Mouse (Mus musculus) c-Kit-positive CD71-positive TER-119-negative erythroid progenitor cells, embryonic 14.5 days (primary cell): ENCODE results near the gene Fut4.
A peak's percentile ranks its signal among the peaks of the same experiment; 100 is the strongest.
"Not testable (repeated sequence)": the region's sequence is repeated elsewhere in the genome, so short reads cannot be mapped to it uniquely, and the experiment has no call there.

ENCODE experiments used
- DNase-seq: peaks from one replicate; pipeline ENCODE4 v3.0.0-alpha.2; 2013; ENCODE audit warnings: low read depth

Fut4 gene

GRCm38 (mm10) chr9:14726005-14726404 lies 26.2 kb downstream of the Fut4 start:
- DNase-seq, result no peak

- no peak for DNase-seq
Observed at GRCm38 (mm10) chr9:14724755-14725420, 27.3 kb downstream of the Fut4 start.

- DNase-seq, result no peak
Observed at GRCm38 (mm10) chr9:14721610-14722009, 30.6 kb downstream of the Fut4 start.

- DNase-seq, result no peak
Observed at GRCm38 (mm10) chr9:14720384-14720783, 31.8 kb downstream of the Fut4 start.

- DNase-seq, result no peak
Observed at GRCm38 (mm10) chr9:14718332-14718691, 33.9 kb downstream of the Fut4 start.

GRCm38 (mm10) chr9:14717689-14718331 lies 34.4 kb downstream of the Fut4 start:
- no peak for DNase-seq

- DNase-seq, result no peak
Observed at GRCm38 (mm10) chr9:14715258-14715657, 36.9 kb downstream of the Fut4 start.

GRCm38 (mm10) chr9:14710910-14711309 lies 41.3 kb downstream of the Fut4 start:
- no peak for DNase-seq

GRCm38 (mm10) chr9:14705321-14706162 lies 46.7 kb downstream of the Fut4 start:
- DNase-seq, result no peak

GRCm38 (mm10) chr9:14700795-14701194 lies 51.4 kb downstream of the Fut4 start:
- not testable (repeated sequence) for DNase-seq

- DNase-seq, result no peak
Observed at GRCm38 (mm10) chr9:14699288-14699640, 52.9 kb downstream of the Fut4 start.

GRCm38 (mm10) chr9:14698582-14699287 lies 53.5 kb downstream of the Fut4 start:
- peak; percentile 41 for DNase-seq
